Mouse (Mus musculus): ENCODE results near the gene March1. TPM values are rescaled to one million over a fixed set of nuclear protein-coding genes. Genes with fewer than 3 reads are reported as not detected.
A peak's percentile ranks its signal among the peaks of the same experiment; 100 is the strongest.
"Not testable (repeated sequence)": the region's sequence is repeated elsewhere in the genome, so short reads cannot be mapped to it uniquely, and the experiment has no call there.

The March1 gene
- total RNA-seq, 1 experiment from 2014 or later, result 3.0 TPM

- ATAC-seq (replicated peaks in 1 of 2; ENCODE audit: insufficient read depth in 1 of 2, low FRiP score in 2 of 2, low TSS enrichment in 1 of 2, low read depth in 1 of 2, poor library complexity in 2 of 2, severe bottlenecking in 2 of 2), result no peak
Observed at GRCm38 (mm10) chr8:66383694-66384373, 766.1 kb downstream of the March1 start.

GRCm38 (mm10) chr8:66386008-66386407 lies 768.3 kb downstream of the March1 start:
- ATAC-seq (replicated peaks in 1 of 2; ENCODE audit: insufficient read depth in 1 of 2, low FRiP score in 2 of 2, low TSS enrichment in 1 of 2, low read depth in 1 of 2, poor library complexity in 2 of 2, severe bottlenecking in 2 of 2), result peak; percentile 27 to 62; a peak in 1 of 4 replicates

- ATAC-seq (replicated peaks in 1 of 2; ENCODE audit: insufficient read depth in 1 of 2, low FRiP score in 2 of 2, low TSS enrichment in 1 of 2, low read depth in 1 of 2, poor library complexity in 2 of 2, severe bottlenecking in 2 of 2), result peak in 1 of 2 experiments; percentile 29; a peak in 1 of 4 replicates
Observed at GRCm38 (mm10) chr8:66388693-66389092, 771.0 kb downstream of the March1 start.

- peak; percentile 54 to 76; a peak in 2 of 4 replicates for ATAC-seq (replicated peaks in 1 of 2; ENCODE audit: insufficient read depth in 1 of 2, low FRiP score in 2 of 2, low TSS enrichment in 1 of 2, low read depth in 1 of 2, poor library complexity in 2 of 2, severe bottlenecking in 2 of 2)
Observed at GRCm38 (mm10) chr8:66391554-66391953, 773.9 kb downstream of the March1 start.

- peak; percentile 51 to 63; a peak in 2 of 4 replicates for ATAC-seq (replicated peaks in 1 of 2; ENCODE audit: insufficient read depth in 1 of 2, low FRiP score in 2 of 2, low TSS enrichment in 1 of 2, low read depth in 1 of 2, poor library complexity in 2 of 2, severe bottlenecking in 2 of 2)
Observed at GRCm38 (mm10) chr8:66392900-66393299, 775.2 kb downstream of the March1 start.

GRCm38 (mm10) chr8:66394148-66394547 lies 776.4 kb downstream of the March1 start:
- peak in 1 of 2 experiments; percentile 36; a peak in 1 of 4 replicates for ATAC-seq (replicated peaks in 1 of 2; ENCODE audit: insufficient read depth in 1 of 2, low FRiP score in 2 of 2, low TSS enrichment in 1 of 2, low read depth in 1 of 2, poor library complexity in 2 of 2, severe bottlenecking in 2 of 2)

GRCm38 (mm10) chr8:66397811-66398210 lies 780.1 kb downstream of the March1 start:
- no peak for ATAC-seq (replicated peaks in 1 of 2; ENCODE audit: insufficient read depth in 1 of 2, low FRiP score in 2 of 2, low TSS enrichment in 1 of 2, low read depth in 1 of 2, poor library complexity in 2 of 2, severe bottlenecking in 2 of 2)

GRCm38 (mm10) chr8:66400050-66400449 lies 782.4 kb downstream of the March1 start:
- ATAC-seq (replicated peaks in 1 of 2; ENCODE audit: insufficient read depth in 1 of 2, low FRiP score in 2 of 2, low TSS enrichment in 1 of 2, low read depth in 1 of 2, poor library complexity in 2 of 2, severe bottlenecking in 2 of 2), result no peak

GRCm38 (mm10) chr8:66404711-66405414 lies 787.2 kb downstream of the March1 start:
- ATAC-seq (replicated peaks in 1 of 2; ENCODE audit: insufficient read depth in 1 of 2, low FRiP score in 2 of 2, low TSS enrichment in 1 of 2, low read depth in 1 of 2, poor library complexity in 2 of 2, severe bottlenecking in 2 of 2), result no peak

- peak; percentile 98 to 100 for ATAC-seq (replicated peaks in 1 of 2; ENCODE audit: insufficient read depth in 1 of 2, low FRiP score in 2 of 2, low TSS enrichment in 1 of 2, low read depth in 1 of 2, poor library complexity in 2 of 2, severe bottlenecking in 2 of 2)
Observed at GRCm38 (mm10) chr8:66405796-66406195, 788.1 kb downstream of the March1 start.

GRCm38 (mm10) chr8:66406596-66407361 lies 789.1 kb downstream of the March1 start:
- ATAC-seq (replicated peaks in 1 of 2; ENCODE audit: insufficient read depth in 1 of 2, low FRiP score in 2 of 2, low TSS enrichment in 1 of 2, low read depth in 1 of 2, poor library complexity in 2 of 2, severe bottlenecking in 2 of 2), result no peak

GRCm38 (mm10) chr8:66410080-66410615 lies 792.4 kb downstream of the March1 start:
- ATAC-seq (replicated peaks in 1 of 2; ENCODE audit: insufficient read depth in 1 of 2, low FRiP score in 2 of 2, low TSS enrichment in 1 of 2, low read depth in 1 of 2, poor library complexity in 2 of 2, severe bottlenecking in 2 of 2), result no peak

GRCm38 (mm10) chr8:66413101-66413500 lies 795.4 kb downstream of the March1 start:
- 0 out of 4 replicates have a peak, but pooled peaks of 1 of the 2 experiments have one; percentile 32 for ATAC-seq (replicated peaks in 1 of 2; ENCODE audit: insufficient read depth in 1 of 2, low FRiP score in 2 of 2, low TSS enrichment in 1 of 2, low read depth in 1 of 2, poor library complexity in 2 of 2, severe bottlenecking in 2 of 2)

- ATAC-seq (replicated peaks in 1 of 2; ENCODE audit: insufficient read depth in 1 of 2, low FRiP score in 2 of 2, low TSS enrichment in 1 of 2, low read depth in 1 of 2, poor library complexity in 2 of 2, severe bottlenecking in 2 of 2), result no peak
Observed at GRCm38 (mm10) chr8:66415234-66415633, 797.5 kb downstream of the March1 start.

- not testable (repeated sequence) for ATAC-seq (replicated peaks in 1 of 2; ENCODE audit: insufficient read depth in 1 of 2, low FRiP score in 2 of 2, low TSS enrichment in 1 of 2, low read depth in 1 of 2, poor library complexity in 2 of 2, severe bottlenecking in 2 of 2)
Observed at GRCm38 (mm10) chr8:66417591-66417990, 799.9 kb downstream of the March1 start.

GRCm38 (mm10) chr8:66430639-66431038 lies 812.9 kb downstream of the March1 start:
- peak; percentile 84 to 93 for ATAC-seq (replicated peaks in 1 of 2; ENCODE audit: insufficient read depth in 1 of 2, low FRiP score in 2 of 2, low TSS enrichment in 1 of 2, low read depth in 1 of 2, poor library complexity in 2 of 2, severe bottlenecking in 2 of 2)

- ATAC-seq (replicated peaks in 1 of 2; ENCODE audit: insufficient read depth in 1 of 2, low FRiP score in 2 of 2, low TSS enrichment in 1 of 2, low read depth in 1 of 2, poor library complexity in 2 of 2, severe bottlenecking in 2 of 2), result no peak
Observed at GRCm38 (mm10) chr8:66433577-66433976, 815.9 kb downstream of the March1 start.
